Mouse (Mus musculus): ENCODE data around the gene Rpl7l1. TPM values are rescaled to one million over a fixed set of nuclear protein-coding genes. Genes with fewer than 3 reads are reported as not detected.
"Not testable (repeated sequence)": the region's sequence is repeated elsewhere in the genome, so short reads cannot be mapped to it uniquely, and the experiment has no call there.

The Rpl7l1 gene
- polyA plus RNA-seq, 1 experiment = 4.7 TPM

DNA sequence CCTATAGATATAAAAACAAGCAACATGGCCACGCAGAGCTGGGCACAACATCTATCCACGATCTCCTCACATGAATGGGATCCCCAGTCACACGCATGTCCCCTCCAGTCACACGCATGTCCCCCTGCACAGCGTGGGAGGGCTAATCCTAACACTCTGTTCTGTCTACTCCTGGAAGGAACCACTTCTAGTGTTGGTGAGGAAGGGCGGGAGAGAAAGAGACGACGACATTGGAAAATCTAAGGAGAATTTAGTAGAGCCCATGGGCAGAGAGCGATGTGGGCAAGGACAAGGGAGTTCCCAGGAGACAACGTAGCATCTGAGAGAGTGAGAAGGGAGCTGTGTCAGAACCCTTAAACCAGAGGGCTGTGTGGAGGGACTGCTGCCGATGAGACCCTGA is 11.9 kb downstream of the Rpl7l1 start:
- Histone ChIP-seq H3K27me3 (replicated peaks) (no peaks in the 10 kb centered on the region), H3K4me3 (replicated peaks) (no peak overlapping the region), H3K4me1 (peaks cover 48% of the 10 kb centered on the region), H3K9me3 (no peaks in the 10 kb centered on the region), H3K36me3 (replicated peaks; ENCODE audit: low read length) (peaks cover 17% of the 10 kb centered on the region)
- TF ChIP-seq GATA1 (IDR thresholded peaks at IDR 0.05; ENCODE audit: borderline replicate concordance, low read length) (no peak), FLI1 (IDR thresholded peaks at IDR 0.05; ENCODE audit: low read length) (no peak)

DNA sequence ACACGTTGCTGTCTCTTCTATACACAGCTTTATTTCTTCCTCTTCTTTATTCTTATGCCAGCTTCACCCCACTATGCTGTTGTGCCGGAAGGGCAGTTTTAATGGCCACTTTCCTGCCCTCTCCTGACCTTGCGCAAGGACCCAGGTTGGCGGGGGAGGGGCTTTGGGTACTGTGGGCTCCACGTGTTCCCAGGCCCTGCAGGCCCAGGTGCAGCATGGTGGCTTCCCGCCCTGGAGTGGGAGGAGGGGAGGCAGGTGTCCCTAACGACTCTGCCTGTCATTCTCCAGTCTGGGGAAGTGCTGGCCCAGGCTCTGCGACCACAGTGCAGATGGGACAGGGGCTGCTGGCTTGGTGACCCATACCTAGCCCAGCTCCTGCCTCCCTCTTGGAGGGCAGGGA is 14.6 kb downstream of the Rpl7l1 start:
- Histone ChIP-seq H3K36me3 (replicated peaks; ENCODE audit: low read length) (no peaks in the 10 kb centered on the region), H3K4me1 (peaks cover 27% of the 10 kb centered on the region), H3K4me3 (replicated peaks) (no peak overlapping the region), H3K27me3 (replicated peaks) (peaks cover 6% of the 10 kb centered on the region), H3K9me3 (no peaks in the 10 kb centered on the region)
- TF ChIP-seq GATA1 (IDR thresholded peaks at IDR 0.05; ENCODE audit: borderline replicate concordance, low read length) = no peak
- no peak for TF ChIP-seq FLI1 (IDR thresholded peaks at IDR 0.05; ENCODE audit: low read length)

DNA sequence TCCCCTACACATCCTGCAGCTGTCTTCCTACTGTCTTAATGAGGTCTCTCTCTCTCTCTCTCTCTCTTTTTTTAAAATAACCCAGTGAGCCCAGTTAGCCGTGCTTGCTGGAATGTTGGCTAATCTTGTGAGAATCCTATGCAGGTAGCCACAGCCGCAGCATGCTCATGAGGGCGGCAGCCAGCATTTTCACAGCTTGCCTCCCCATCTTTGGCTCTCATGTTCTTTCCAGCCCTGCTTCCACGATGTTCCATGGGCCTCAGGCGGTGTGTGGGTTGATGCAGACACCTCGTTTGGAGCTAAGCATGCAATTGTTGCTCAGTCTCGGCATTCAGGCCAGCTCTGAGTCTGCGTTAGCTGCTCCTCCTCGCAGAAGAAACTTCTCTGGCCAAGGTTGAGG is 17.6 kb downstream of the Rpl7l1 start:
- not testable (repeated sequence) for H3K4me3 ChIP-seq (replicated peaks); H3K27me3 ChIP-seq (replicated peaks); H3K36me3 ChIP-seq (replicated peaks; ENCODE audit: low read length); H3K9me3 ChIP-seq
- peaks cover 15% of the 10 kb centered on the region for H3K4me1 ChIP-seq

DNA sequence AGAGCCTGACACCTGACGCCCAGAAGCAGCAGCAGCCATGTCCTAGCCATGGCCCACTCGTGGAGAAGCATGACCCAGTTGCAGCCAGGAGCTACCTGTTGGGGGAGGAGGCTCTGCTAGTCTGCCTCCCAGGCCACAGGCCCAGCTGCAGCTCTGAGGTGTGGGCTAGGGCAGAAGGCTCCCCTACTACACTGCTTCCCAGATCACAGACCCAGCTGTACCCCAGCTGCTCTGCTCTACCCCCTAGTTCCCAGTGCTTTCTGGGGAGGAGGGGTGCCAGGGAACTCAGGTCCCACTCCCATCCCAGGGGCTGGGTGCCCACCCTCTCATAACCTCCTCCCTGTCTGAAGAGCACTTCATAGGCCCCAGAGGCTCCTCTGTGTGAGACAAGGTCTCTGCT is 18.9 kb downstream of the Rpl7l1 start, which contains the start of gene Ptcra:
Gene Ptcra, minus strand, starts transcription at position 169 of the 400 bp plus-strand sequence.
- TF ChIP-seq GATA1 (IDR thresholded peaks at IDR 0.05; ENCODE audit: borderline replicate concordance, low read length) = no peak
- no peak for TF ChIP-seq FLI1 (IDR thresholded peaks at IDR 0.05; ENCODE audit: low read length)
- Histone ChIP-seq H3K27me3 (replicated peaks) (peaks cover 6% of the 10 kb centered on the region), H3K4me3 (replicated peaks) (no peak within 1 kb of the TSS), H3K9me3 (no peaks in the 10 kb centered on the region), H3K4me1 (peaks cover 15% of the 10 kb centered on the region), H3K36me3 (replicated peaks; ENCODE audit: low read length) (no peaks in the 10 kb centered on the region)

DNA sequence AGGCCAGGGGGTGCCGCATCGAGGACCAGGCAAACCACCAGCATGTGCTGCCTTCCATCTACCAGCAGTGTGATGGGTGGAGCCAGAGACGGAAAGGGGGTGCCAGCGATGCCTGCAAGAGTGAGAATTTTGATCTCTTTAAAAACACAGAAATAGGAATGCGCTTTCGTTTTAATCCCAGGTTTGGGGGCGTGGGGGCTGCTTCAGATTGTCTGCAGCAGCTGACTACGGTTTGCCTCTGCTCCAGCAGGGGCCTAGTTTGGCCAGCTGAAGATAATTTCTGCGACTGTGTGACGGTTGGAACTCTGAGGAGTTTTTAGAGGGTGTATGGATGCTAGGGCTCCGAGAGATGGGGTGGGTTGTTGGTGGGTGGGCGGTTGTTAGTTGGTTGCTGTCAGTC is 23.7 kb downstream of the Rpl7l1 start:
- Histone ChIP-seq H3K36me3 (replicated peaks; ENCODE audit: low read length) (no peaks in the 10 kb centered on the region), H3K4me3 (replicated peaks) (peak overlapping the region; percentile 56), H3K27me3 (replicated peaks) (peaks cover 6% of the 10 kb centered on the region), H3K4me1 (0 out of 2 replicates have a peak, but pooled peaks cover 3% of the 10 kb centered on the region), H3K9me3 (peaks cover 8% of the 10 kb centered on the region)
- TF ChIP-seq GATA1 (IDR thresholded peaks at IDR 0.05; ENCODE audit: borderline replicate concordance, low read length) = no peak

DNA sequence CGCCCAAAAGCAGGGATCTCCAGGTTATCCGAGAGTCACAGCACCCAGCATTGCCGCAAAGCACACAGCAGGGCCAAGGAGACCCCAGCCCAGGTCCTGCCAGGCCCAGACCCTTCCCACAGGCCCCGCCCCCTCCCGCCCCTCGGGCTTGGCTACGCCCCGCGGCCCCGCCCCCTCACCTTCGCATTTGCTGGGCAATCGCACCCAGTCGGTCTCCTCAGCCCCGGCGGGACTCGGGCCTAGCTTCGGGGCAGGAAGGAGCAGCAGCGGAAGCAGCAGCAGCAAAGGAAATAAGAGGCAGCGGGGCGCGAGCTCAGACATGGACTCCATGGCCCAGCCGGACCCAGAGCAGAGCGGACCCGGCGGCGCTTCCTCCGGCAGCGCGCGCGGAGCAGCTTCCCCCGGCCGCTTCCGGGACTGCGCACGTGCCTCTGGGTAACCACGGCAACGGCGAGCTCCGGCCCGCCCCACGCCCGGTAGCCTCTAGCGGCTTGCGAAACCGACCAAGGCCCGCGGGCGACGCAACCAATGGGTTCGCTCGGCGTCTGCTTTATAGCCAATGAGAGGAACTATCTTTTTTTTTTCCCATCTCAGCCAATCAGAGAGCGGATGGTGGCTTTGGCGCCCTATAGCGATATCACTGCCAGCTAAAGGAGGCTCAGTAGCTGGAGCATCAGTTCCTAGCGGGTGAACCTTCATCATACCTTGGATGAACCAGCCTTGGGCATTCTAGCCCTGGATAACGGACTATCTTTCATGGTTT is 30.5 kb downstream of the Rpl7l1 start, which contains the start of gene Cnpy3:
Gene Cnpy3, minus strand, starts transcription at position 421 of the 763 bp plus-strand sequence.
- Histone ChIP-seq H3K27me3 (replicated peaks) (peaks cover under 1% of the 10 kb centered on the region), H3K9me3 (peaks cover 8% of the 10 kb centered on the region), H3K4me1 (peaks cover 36% of the 10 kb centered on the region), H3K36me3 (replicated peaks; ENCODE audit: low read length) (peaks cover 18% of the 10 kb centered on the region), H3K4me3 (replicated peaks) (peak within 1 kb of the TSS; percentile 96)
- TF ChIP-seq FLI1 (IDR thresholded peaks at IDR 0.05; ENCODE audit: low read length) (no peak; the same call in 1 of the 2 replicates), GATA1 (IDR thresholded peaks at IDR 0.05; ENCODE audit: borderline replicate concordance, low read length) (no peak)

DNA sequence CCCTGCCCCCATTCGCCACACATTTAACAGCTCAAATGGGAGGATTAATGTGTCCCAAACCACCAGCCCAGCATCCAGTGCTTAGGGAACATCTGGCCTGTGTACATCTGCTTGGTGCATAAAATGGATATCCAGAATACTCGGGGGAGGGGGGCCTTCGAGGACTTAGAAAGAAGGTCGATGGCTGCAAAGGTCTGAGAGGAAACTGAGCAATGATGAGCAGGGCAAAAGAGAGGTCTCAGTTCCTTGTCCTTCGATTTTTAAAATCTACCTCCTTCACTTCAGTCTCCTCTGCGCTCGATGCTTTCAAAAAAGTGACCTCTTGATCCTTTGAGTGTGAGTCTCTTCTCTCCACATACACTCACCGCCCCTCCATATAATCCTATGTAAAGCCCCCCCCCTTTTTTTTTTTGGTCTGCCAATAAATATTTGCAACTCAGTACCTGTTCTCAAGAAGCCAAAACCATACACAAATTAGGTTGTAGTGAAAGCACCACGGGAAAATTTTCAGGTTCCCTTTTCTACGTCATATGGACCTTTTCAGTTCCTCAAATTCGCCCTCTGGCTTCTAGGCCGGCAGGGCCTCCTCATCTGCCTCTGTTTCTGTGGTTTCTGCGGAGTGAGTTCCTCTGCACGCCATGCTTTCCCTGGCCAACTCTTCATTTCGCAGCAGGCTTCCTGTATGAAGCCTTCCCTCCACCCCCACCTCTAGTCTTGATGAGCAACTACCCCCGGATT is 31.2 kb downstream of the Rpl7l1 start:
- H3K4me1 ChIP-seq = peaks cover 41% of the 10 kb centered on the region
- TF ChIP-seq FLI1 (IDR thresholded peaks at IDR 0.05; ENCODE audit: low read length) (no peak), GATA1 (IDR thresholded peaks at IDR 0.05; ENCODE audit: borderline replicate concordance, low read length) (no peak)

DNA sequence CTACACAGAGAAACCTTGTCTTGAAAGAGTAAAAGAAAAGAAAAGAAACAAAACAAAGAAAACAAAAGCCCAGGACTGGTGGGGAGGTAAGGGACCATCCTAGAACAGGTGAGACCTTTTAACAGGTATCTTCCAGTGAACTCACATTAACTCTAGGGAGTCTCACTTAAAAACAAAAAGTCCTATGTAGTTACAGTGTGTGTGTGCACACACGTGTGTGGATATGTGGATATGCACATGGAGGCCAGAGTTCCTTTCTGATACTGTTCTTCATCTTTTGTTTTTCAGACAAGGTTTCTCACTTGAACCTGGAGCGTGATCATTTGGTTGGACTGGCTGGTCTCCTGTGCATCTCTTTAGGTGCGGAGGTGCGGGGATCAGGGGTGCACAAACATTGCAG is 31.9 kb downstream of the Rpl7l1 start:
- peaks cover 32% of the 10 kb centered on the region for H3K36me3 ChIP-seq (replicated peaks; ENCODE audit: low read length)
- peaks cover 47% of the 10 kb centered on the region for H3K4me1 ChIP-seq
- TF ChIP-seq GATA1 (IDR thresholded peaks at IDR 0.05; ENCODE audit: borderline replicate concordance, low read length) = no peak
- H3K4me3 ChIP-seq (replicated peaks) = peak overlapping the region; percentile 96
- H3K9me3 ChIP-seq = peaks cover 8% of the 10 kb centered on the region
- no peaks in the 10 kb centered on the region for H3K27me3 ChIP-seq (replicated peaks)

More for the DNA sequence above, 31.2 kb downstream of the Rpl7l1 start:
- Histone ChIP-seq H3K9me3 (peaks cover 8% of the 10 kb centered on the region), H3K36me3 (replicated peaks; ENCODE audit: low read length) (peaks cover 25% of the 10 kb centered on the region), H3K27me3 (replicated peaks) (no peaks in the 10 kb centered on the region), H3K4me3 (replicated peaks) (peak overlapping the region; percentile 96)

DNA sequence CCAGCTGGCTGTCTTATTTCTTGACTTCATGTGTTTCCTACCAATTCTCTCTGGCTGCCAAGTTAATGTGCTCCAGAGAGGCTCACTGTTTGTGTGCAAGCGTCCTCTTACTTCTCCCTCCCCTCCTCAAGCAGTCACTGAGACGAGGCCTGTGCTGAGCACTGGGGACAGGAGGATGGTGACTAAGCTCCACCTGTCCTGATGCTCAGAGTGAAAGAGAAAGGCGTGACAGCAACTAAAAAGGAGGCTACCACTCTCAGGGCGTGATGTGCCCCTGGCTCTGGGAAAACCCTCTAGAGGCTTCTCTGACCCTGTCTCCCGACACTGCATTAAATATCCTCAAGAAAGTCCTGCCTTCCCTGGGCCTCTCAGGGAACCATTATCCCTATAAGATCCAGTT is 33.2 kb downstream of the Rpl7l1 start:
- TF ChIP-seq GATA1 (IDR thresholded peaks at IDR 0.05; ENCODE audit: borderline replicate concordance, low read length) (no peak), FLI1 (IDR thresholded peaks at IDR 0.05; ENCODE audit: low read length) (no peak)
- Histone ChIP-seq H3K4me1 (peaks cover 54% of the 10 kb centered on the region), H3K9me3 (peaks cover 1% of the 10 kb centered on the region), H3K27me3 (replicated peaks) (no peaks in the 10 kb centered on the region), H3K4me3 (replicated peaks) (peak overlapping the region; percentile 17), H3K36me3 (replicated peaks; ENCODE audit: low read length) (peaks cover 41% of the 10 kb centered on the region)

DNA sequence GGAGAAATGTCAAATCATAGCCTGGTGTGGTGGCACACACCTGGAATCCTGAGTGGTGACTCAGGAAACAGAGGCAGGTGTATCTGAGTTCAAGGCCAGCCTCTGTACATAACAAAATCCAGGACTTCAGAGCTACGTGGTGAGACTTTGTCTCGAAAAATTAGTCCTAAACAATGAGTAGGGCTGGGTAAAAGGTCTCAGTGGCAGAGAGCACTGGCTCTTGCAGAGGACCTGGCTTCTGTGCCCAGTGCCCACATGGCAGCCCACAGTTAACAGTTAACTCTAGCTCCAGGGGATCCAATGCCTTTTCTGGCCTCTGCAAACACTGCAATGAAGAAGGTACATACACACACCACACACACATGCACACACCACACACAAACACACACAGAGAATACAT is 34.7 kb downstream of the Rpl7l1 start:
- H3K9me3 ChIP-seq = no peaks in the 10 kb centered on the region
- no peaks in the 10 kb centered on the region for H3K27me3 ChIP-seq (replicated peaks)
- H3K36me3 ChIP-seq (replicated peaks; ENCODE audit: low read length) = peaks cover 56% of the 10 kb centered on the region
- no peak overlapping the region for H3K4me3 ChIP-seq (replicated peaks)
- TF ChIP-seq GATA1 (IDR thresholded peaks at IDR 0.05; ENCODE audit: borderline replicate concordance, low read length) (no peak), FLI1 (IDR thresholded peaks at IDR 0.05; ENCODE audit: low read length) (no peak)
- H3K4me1 ChIP-seq = peaks cover 62% of the 10 kb centered on the region
